Mouse (Mus musculus): ENCODE results near the gene Mtfr2. TPM values are rescaled to one million over a fixed set of nuclear protein-coding genes. Genes with fewer than 3 reads are reported as not detected.

Gene Mtfr2
- total and polyA plus RNA-seq, 3 experiments, result 0.26 to 1.4 (median 0.66) TPM

DNA sequence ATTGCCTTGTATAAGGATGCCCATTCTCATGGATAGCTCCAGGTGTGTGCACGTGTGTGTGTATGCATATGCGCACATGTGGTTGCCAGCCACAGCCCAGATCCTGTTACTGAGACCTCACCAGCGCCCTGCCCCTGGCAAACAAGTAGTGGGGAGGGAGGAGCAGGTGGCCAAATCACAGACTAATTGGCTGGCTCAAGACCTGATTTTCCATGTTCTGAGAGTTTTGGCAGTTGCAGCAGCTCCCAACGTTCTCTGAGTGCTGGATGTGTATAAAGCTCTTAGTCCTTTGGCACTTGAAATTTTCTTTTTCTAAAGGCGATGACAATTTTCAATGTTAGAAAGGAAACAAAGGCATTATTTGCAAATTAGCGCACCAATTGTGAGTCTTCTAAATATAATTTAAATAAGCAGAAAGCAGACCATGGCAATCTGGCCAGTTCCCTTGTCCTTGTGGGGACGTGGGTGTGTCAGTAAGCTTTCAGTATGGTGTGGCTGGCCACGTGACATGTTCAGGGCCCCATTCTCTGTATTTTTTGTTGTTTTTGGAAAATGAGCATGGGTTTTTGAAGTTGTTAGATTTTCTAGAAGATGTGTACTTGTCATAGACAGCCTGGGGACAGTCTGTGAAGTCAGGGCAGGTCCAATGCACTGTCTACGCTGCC, 31.6 kb downstream of the Mtfr2 start:
- DNase-seq, result no peak

DNA sequence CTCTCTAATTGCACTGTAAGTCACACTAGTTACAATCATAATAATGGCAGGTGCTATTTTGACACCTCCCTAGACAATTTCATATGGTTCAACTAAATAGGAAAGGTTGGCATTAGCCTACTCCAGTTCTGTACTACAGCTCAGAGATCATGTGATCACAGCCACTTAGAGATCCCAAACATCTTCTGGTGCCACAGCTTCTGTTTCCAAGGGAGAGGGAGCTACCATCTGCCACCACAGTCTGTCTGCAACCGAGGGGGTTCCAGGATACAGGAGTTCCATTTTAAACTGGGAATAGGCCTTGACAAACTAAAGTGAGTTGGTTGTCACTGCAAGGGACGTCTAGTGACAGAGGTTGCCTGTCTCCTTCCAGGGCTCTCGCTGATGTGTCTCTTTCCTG, 33.2 kb downstream of the Mtfr2 start:
- no peak for DNase-seq

DNA sequence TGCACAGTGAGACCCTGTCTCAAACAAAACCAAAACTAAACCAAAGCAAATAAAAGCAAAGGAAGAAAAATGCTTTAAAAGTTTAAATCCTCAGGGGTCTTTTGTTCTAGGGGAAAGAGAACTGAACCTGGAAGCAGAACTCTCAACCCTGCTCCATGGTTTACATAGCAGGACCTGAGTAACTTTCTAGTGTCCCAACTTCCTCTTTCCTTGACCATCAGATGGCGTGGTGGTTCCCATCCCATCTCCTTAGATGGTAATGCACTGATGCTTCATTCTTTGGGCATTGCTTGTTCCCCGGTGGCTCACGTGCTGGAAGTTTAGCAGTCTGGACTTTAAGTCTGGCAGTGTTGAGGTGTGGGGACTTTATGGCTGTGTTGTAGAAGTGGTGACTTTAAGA, 33.8 kb downstream of the Mtfr2 start:
- DNase-seq, result no peak

DNA sequence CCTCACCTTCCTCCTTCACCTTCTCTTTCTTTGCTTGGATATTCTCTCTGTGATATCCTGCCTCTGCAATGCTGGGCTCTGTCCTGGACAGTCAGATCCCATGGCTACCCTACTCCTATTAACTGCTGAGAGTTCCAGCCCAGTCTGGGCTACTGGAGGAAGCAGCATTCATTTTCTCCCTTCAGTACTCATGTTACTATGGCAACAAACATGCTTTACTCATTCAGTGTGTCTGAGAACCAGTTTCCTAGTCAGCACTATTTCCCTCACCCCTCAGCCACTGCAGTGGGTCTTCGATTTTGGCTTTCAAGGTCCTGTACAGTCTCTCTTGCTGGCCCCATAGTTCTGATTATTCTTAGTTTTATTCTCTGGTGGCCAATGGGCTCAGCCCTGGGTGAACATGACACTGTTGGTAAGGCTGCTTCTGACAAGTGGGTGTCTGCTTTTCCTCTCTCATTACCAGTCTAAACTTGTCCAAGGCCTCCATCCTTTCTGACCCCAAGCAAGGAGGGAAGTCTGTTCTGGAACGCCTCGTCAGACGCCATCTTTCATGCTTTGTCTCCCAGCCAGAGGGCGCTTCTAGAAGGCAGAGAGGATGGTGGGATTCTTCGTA, 35.3 kb downstream of the Mtfr2 start:
- no peak for DNase-seq

DNA sequence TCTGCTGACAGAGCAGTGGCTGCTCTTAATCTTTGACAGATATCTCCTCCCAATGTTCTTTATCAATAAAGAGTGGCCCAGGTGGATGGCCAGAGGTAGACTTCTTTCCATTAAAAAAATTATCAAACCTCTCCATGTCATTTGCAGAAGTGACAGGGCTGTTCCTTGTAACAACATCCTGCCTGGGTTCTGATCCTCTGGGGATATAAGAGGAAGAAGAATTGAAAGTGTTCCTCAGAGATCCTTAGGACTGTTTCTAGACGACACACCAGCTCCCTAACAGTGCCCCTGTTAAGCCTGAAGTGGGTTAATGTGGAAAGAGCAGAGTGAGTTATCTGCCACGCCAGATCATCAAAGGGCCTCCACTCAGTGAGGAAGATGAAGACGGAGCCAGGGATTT, 43.0 kb downstream of the Mtfr2 start:
- DNase-seq, result no peak

DNA sequence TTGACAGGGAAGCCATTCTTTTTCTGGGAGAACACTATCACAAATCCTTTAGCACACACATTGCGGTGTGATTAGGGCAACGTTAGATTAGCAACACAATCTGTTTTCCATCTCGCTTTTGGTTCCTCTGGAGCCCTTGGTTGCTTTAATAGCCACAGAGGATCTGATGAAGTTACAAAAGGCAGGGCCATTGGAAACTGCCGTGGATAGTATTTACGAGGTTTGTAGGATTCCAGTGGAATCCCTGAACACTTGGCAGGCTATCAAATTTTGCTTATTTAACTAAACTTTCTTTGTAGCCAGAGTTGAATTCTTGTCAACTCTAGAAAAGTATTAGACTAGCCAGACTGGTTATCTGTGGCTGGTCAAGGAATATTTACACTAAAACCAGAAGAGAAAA, 47.2 kb downstream of the Mtfr2 start:
- DNase-seq, result no peak

DNA sequence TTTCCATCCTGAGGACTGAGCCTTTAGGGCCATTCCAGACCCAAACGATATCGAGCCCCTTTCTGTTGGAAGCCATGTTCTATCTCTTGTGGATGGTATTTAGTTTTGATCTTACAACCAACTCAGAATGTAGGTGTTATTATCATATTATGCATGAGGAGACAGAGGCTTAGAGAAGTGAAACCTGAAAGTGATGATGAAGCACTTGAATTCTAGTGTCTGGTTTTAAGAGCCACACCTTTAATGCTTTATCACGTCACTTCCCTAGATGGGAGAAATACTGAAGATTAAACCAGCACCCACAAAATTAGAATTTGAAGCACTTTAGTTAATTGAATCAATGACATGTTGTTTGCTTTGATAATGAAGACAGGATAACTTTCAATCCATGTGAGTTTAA, 48.2 kb downstream of the Mtfr2 start:
- DNase-seq, result no peak

DNA sequence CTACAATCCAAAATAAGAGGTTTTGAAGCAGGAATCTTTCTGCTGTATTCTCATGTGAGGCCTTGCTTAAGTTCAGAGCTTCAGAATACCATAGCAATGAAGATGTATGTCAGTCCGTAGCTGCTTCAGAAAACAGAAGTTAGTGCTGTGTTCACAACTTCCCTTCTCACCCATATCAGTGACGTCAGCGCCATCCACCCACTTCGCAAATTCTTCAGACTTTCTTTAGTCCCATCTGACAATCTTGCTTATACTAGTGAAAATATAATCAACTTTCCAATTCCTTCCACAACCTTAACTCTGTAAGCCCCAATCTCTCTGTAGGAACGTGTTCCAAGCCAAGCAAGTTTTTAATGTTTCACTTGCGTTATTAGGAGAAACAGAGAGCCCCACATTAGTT, 50.7 kb downstream of the Mtfr2 start:
- DNase-seq, result no peak

DNA sequence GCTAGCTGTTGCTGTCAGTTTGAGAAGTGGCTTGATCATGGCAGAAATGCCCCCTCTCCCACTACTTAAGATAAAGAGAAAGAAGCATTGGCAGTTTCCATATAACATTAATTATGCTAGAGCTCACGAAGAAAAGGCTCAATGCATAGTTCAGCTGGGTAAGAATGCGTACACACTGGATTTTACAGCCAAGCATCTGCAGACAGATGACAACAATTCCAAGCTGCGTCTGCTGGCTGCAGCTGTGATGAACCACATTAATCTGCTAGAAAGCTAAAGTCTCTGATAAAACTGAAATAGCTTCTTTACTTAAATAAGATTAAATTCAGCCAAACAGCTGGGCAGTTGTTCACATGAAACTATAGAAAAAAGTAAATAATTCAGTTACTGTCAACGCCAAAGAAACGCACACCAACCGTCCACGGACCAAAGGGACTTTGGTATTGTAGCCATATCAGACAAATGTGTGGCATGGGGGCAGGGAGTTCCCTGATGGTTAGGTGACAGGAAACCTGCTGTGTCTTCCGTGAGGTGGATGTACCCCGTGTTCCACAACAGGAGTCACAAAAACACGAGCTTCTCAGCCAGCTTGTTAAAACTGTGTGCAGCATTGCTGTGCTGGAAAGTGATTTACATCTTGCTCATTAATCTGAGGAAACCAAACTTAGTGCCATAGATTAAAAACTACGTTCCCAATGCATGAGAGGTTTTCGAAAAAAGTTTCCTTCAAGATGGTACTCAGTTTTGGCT, 51.2 kb downstream of the Mtfr2 start:
- DNase-seq, result no peak

DNA sequence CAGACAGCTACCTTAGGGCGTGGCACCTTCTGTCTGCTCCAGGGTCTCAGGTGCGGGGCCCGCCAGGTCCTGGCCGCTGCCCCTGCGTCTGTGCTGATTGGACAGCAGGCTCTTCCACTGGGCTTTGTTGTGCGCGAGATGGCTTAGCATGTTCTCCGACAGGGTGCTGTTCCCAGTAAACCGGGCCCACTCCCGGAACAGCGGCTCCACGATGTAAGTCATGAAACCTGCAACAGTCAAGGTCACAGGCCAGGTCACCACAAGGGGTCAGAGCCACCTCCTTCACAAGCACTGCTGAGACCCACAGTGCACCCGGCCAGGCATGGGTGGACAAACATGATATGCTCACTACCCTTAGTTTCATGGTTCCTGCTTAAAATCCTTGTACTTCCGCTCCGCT, 52.8 kb downstream of the Mtfr2 start:
- no peak for DNase-seq

DNA sequence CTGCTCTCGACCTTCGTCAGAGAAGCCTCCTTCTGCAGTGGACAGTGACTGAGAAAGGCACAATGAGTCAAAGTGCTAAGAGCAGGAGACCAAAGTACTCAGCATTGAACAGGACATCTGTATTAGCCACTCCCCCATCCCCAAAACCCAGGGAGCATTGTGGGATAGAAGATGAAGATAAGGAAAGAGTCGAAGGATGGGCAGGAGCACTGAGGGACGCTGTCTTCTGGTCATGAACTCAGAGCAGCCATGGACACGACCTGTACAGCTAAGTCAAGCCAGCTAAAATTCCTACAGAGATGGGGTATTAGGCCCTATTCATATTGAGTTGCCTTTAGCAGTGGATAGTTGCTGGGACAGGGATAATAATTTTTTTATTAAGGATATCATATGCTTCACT, 55.4 kb downstream of the Mtfr2 start:
- DNase-seq, result no peak

DNA sequence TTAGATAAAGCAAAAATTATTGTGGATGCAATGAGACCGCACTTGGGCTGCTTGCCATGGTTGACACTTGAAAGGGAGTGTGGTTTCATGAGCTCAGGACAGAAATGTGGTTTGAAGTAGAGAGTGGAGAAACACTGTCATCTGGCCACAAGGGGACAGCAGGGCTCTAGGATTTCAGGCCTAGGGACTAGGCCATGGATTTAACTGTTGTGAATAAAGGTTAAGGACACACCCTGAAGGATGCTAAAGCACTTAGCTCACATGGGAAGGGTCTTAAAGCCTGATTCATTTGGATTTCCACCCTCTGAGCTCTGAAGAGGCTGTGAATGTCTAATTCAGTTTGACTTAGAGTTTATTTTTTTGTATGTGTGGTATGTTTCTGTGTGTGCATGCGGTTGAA, 57.9 kb downstream of the Mtfr2 start:
- peak; percentile 47 for DNase-seq

DNA sequence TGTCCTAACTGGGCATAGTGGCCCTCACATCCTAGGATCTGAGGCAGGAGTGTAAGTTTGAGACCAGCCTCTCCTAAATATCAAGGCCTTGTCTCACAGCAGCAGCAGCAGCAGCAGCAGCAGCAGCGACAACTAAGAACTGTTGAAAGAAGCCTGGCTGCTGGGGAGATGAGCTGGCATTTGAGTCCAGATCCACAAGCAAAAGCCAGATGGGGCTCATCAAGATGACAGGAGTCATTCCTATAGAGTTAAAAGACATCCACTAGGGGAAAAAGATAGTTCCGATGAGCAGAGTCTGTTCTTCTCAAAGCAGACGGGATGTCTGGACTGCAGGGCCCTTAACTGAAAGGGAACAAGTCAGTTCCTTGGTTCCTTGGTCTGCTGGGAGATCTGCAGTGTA, 60.8 kb downstream of the Mtfr2 start:
- no peak for DNase-seq

DNA sequence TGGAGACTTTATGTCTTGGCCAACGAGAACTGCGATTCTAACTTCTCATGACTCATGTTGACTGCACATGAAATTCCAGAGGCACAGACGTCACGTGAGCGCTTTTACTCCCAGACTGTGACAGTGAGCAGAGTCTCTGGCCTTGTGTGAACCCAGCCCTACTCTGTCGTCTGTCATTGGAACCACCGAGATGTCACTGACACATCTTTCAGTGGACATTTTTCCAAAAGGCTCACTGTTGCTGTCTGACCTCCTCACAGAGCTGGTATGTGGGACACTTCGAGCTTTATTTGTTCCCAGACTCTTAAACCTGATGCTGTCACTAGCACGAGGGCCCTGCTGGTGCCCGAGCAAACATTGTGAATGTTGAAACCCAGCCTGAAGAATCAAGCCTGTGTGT, 61.6 kb downstream of the Mtfr2 start:
- peak; percentile 64 for DNase-seq

Other genes with a start within 250 kb of the Mtfr2 start
- 10 to 100 TPM; 14.6 to 18.1 TPM for gene Map7, start 199.3 kb upstream of the Mtfr2 start, total RNA-seq (2021)
- 8.9 TPM in 2 replicates for gene Map7, start 199.3 kb upstream of the Mtfr2 start, polyA plus RNA-seq (2012; rRNA removed)
- 100 to 1,000 TPM in 1 of 2 experiments, 10 to 100 TPM in 1; 80.7 to 129 TPM for gene Bclaf1, start 35.3 kb upstream of the Mtfr2 start, total RNA-seq (2021)
- 4.2 and 6.4 TPM in 2 replicates for gene Bclaf1, start 35.3 kb upstream of the Mtfr2 start, polyA plus RNA-seq (2012; rRNA removed)

All from adrenal gland, adult 2 months (tissue).